Mouse (Mus musculus) CD8-positive naive resting alpha-beta T cell, adult 57 days (primary cell): Measurements from ENCODE around the gene AI413582. TPM values are rescaled to one million over a fixed set of nuclear protein-coding genes. Genes with fewer than 3 reads are reported as not detected.

ENCODE experiments used
- total RNA-seq: library from RNA; stranded (reverse); gene quantifications from one replicate; pipeline ENCODE4 v1.2.4, GENCODE M21; 2023

AI413582 gene
- total RNA-seq: 34.5 TPM

GRCm38 (mm10) chr17:27565163-27565941 is at the start of gene AI413582:
Gene AI413582 (minus strand): TSS chr17:27565756.

GRCm38 (mm10) chr17:27556315-27557011 is 9.1 kb downstream of the AI413582 start, which contains the start of gene Hmga1:
Gene Hmga1 (plus strand): TSS chr17:27556497.

DNA sequence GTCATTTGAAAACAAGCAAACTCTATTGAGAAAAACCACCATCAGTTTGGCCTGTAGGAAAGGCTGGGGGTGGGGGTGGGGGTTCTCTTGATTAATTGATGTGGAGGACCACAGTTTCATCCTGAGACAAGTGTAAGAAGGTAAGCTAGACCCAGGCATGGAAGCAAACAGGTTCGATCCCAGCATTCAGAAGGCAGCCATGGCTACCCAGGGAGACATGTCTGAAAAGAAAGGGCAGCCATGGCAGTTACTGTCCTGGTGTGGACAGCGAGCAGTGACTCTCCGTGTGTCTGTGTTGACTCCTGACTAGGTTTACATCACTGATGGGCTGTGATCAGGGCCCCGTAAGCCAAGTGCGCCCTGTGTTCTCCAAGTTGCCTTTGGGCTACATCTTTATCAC is 44.3 kb downstream of the AI413582 start, which contains the start of gene Grm4:
Gene Grm4 (minus strand): TSS at position 101 of the 400 bp plus-strand sequence.

Other genes with a start within 250 kb of the AI413582 start
- gene Grm4, start 44.4 kb downstream of the AI413582 start, total RNA-seq: not detected
- 53.0 TPM for gene Hmga1, start 9.3 kb downstream of the AI413582 start, total RNA-seq
- 113 TPM for gene Nudt3, start 57.7 kb upstream of the AI413582 start, total RNA-seq
- not detected for gene RPS10-NUDT3, start 69.5 kb upstream of the AI413582 start, total RNA-seq
- 3,366 TPM for gene Rps10, start 70.9 kb upstream of the AI413582 start, total RNA-seq
- 34.2 TPM for gene Pacsin1, start 89.8 kb upstream of the AI413582 start, total RNA-seq
- gene Spdef, start 163.2 kb upstream of the AI413582 start, total RNA-seq: 0.98 TPM